Mouse (Mus musculus): ENCODE measurements at regions not wholly inside any gene's neighbourhood (a gene's known extent, or its start where the extent isn't known, plus 50 kb on each side); places are given as distances from the start of the nearest gene placed in this dataset.

GRCm38 (mm10) chr17:31791656-31792055 is 63.9 kb downstream of the Sik1 start:
- in situ Hi-C loops (cut with MboI; ENCODE audit: low pct_unique_long_range_greater_than_20kb) = no loop called here
- CTCF ChIA-PET = no interaction called here
- ATAC-seq (no peak), DNase-seq (ENCODE audit: low read depth, low spot score) (no peak)
- POLR2A ChIA-PET = no interaction called here
- TF ChIP-seq CTCF (IDR thresholded peaks at IDR 0.05) = no peak
- H3K27me3 ChIP-seq = no peaks in the 10 kb centered on the region

DNA sequence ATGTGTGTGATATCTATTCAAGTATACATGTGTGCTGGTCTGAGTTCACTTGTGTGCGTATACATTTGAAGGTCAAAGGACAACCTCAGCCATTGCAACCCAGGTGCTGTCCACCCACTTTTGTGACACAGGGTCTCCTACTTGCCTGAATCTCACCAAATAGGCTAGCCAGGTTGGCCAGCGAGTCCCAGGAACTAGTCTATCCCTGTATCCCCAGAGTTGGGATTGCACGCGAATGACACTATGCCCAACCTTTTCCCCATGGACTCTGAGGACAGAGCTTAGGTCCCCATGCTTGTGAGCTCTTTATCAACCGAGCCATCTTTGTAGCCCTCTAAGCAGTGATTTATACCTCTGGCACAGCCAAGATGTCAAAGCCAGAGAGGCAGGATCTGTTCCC is 62.6 kb downstream of the Sik1 start:
- in situ Hi-C loops (cut with MboI; ENCODE audit: low pct_unique_long_range_greater_than_20kb) = no loop called here
- POLR2A ChIA-PET = no interaction called here
- no peaks in the 10 kb centered on the region for H3K27me3 ChIP-seq
- DNase-seq (ENCODE audit: low read depth, low spot score) = no peak
- CTCF ChIA-PET = no interaction called here
- no peak for TF ChIP-seq CTCF (IDR thresholded peaks at IDR 0.05)
- no peak for ATAC-seq

DNA sequence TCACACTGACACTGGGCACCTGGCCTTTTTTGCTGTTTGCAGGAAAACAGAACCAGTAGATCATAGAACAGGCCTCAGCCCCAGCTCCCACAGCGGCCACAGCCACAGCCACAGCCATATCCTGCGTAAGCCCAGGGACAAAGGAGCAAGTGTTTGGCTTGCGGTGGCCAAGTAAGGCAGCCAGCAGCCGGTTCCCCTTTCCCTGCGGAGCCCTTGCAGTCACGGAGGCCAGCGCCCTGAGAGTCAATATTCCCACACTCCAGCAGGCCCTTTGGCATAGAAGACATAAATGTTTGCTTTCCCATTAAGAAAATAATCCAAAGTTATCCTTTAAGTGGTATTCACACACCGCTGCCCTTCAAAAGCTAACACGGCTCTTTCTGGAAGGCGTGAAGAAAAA is 62.1 kb downstream of the Sik1 start:
- CTCF ChIA-PET = interaction anchor here (1.5 to 1.6 kb wide), 2 partner anchors 11 to 44 kb away, joined by 4 to 5 read pairs; no protein-coding TSS in a partner anchor
- in situ Hi-C loops (cut with MboI; ENCODE audit: low pct_unique_long_range_greater_than_20kb) = no loop called here
- TF ChIP-seq CTCF (IDR thresholded peaks at IDR 0.05) = no peak
- no peaks in the 10 kb centered on the region for H3K27me3 ChIP-seq
- ATAC-seq = no peak
- POLR2A ChIA-PET = no interaction called here
- no peak for DNase-seq (ENCODE audit: low read depth, low spot score)

GRCm38 (mm10) chr17:31793964-31794363 is 61.6 kb downstream of the Sik1 start:
- CTCF ChIA-PET = interaction anchor here (1.5 to 1.6 kb wide), 2 partner anchors 10 to 44 kb away, joined by 4 to 5 read pairs; no protein-coding TSS in a partner anchor
- no peak for TF ChIP-seq CTCF (IDR thresholded peaks at IDR 0.05)
- in situ Hi-C loops (cut with MboI; ENCODE audit: low pct_unique_long_range_greater_than_20kb) = no loop called here
- POLR2A ChIA-PET = no interaction called here
- ATAC-seq (no peak), DNase-seq (ENCODE audit: low read depth, low spot score) (no peak)
- no peaks in the 10 kb centered on the region for H3K27me3 ChIP-seq

Data from Patski (cell line).